Mouse (Mus musculus): ENCODE results near the gene Taar3. TPM values are rescaled to one million over a fixed set of nuclear protein-coding genes. Genes with fewer than 3 reads are reported as not detected.

Taar3 gene
- polyA plus RNA-seq, 1 experiment from 2014 or later, result not detected

- Histone ChIP-seq H3K36me3 (no peaks in the 10 kb centered on the region), H3K27ac (replicated peaks) (no peak within 1 kb of the TSS), H3K4me3 (replicated peaks) (no peak within 1 kb of the TSS), H3K9ac (no peak within 1 kb of the TSS), H3K4me2 (replicated peaks) (no peak within 1 kb of the TSS), H3K27me3 (no peaks in the 10 kb centered on the region), H3K4me1 (no peaks in the 10 kb centered on the region), H3K9me3 (replicated peaks) (no peaks in the 10 kb centered on the region)
- 96% methylated on average over 13 of the region's 13 CpGs for WGBS
- ATAC-seq (ENCODE audit: insufficient number of reproducible peaks, low FRiP score, low TSS enrichment, low read depth), result no peak
Observed at GRCm38 (mm10) chr10:23960444-23960915, 11.1 kb downstream of the Taar3 start, which contains the start of gene Taar4. Gene Taar4, plus strand, starts transcription at chr10:23960494.

GRCm38 (mm10) chr10:23963444-23963843, 14.1 kb downstream of the Taar3 start:
- H3K27ac ChIP-seq (replicated peaks), result no peak overlapping the region
- no peak overlapping the region for H3K4me3 ChIP-seq (replicated peaks)
- no peaks in the 10 kb centered on the region for H3K36me3 ChIP-seq
- 41% methylated on average over 3 of the region's 3 CpGs for WGBS
- H3K9me3 ChIP-seq (replicated peaks), result no peaks in the 10 kb centered on the region
- H3K4me1 ChIP-seq, result no peaks in the 10 kb centered on the region
- H3K9ac ChIP-seq, result no peak overlapping the region
- H3K4me2 ChIP-seq (replicated peaks), result no peak overlapping the region
- no peak for ATAC-seq (ENCODE audit: insufficient number of reproducible peaks, low FRiP score, low TSS enrichment, low read depth)
- H3K27me3 ChIP-seq, result no peaks in the 10 kb centered on the region

GRCm38 (mm10) chr10:23964921-23965610, 15.7 kb downstream of the Taar3 start:
- no peak overlapping the region for H3K4me2 ChIP-seq (replicated peaks)
- H3K27ac ChIP-seq (replicated peaks), result no peak overlapping the region
- no peaks in the 10 kb centered on the region for H3K4me1 ChIP-seq
- WGBS, result 81% methylated on average over 6 of the region's 6 CpGs
- no peak overlapping the region for H3K4me3 ChIP-seq (replicated peaks)
- no peak for ATAC-seq (ENCODE audit: insufficient number of reproducible peaks, low FRiP score, low TSS enrichment, low read depth)
- no peak overlapping the region for H3K9ac ChIP-seq
- H3K27me3 ChIP-seq, result no peaks in the 10 kb centered on the region
- H3K9me3 ChIP-seq (replicated peaks), result no peaks in the 10 kb centered on the region
- no peaks in the 10 kb centered on the region for H3K36me3 ChIP-seq

- no peaks in the 10 kb centered on the region for H3K36me3 ChIP-seq
- ATAC-seq (ENCODE audit: insufficient number of reproducible peaks, low FRiP score, low TSS enrichment, low read depth), result no peak
Observed at GRCm38 (mm10) chr10:23970656-23971165, 21.4 kb downstream of the Taar3 start, which contains the start of gene Taar5. Gene Taar5, plus strand, starts transcription at chr10:23970706.

GRCm38 (mm10) chr10:23971256-23971655, 21.9 kb downstream of the Taar3 start:
- no peak overlapping the region for H3K4me2 ChIP-seq (replicated peaks)
- 81% methylated on average over 5 of the region's 5 CpGs for WGBS
- no peak overlapping the region for H3K9ac ChIP-seq
- no peaks in the 10 kb centered on the region for H3K27me3 ChIP-seq
- H3K36me3 ChIP-seq, result no peaks in the 10 kb centered on the region
- H3K4me3 ChIP-seq (replicated peaks), result no peak overlapping the region
- no peaks in the 10 kb centered on the region for H3K9me3 ChIP-seq (replicated peaks)
- H3K4me1 ChIP-seq, result no peaks in the 10 kb centered on the region
- H3K27ac ChIP-seq (replicated peaks), result no peak overlapping the region
- ATAC-seq (ENCODE audit: insufficient number of reproducible peaks, low FRiP score, low TSS enrichment, low read depth), result no peak

More at GRCm38 (mm10) chr10:23970656-23971165, 21.4 kb downstream of the Taar3 start, which contains the start of gene Taar5:
- no peak within 1 kb of the TSS for H3K9ac ChIP-seq
- H3K27me3 ChIP-seq, result no peaks in the 10 kb centered on the region
- 88% methylated on average over 11 of the region's 11 CpGs for WGBS
- no peaks in the 10 kb centered on the region for H3K9me3 ChIP-seq (replicated peaks)
- H3K4me3 ChIP-seq (replicated peaks), result no peak within 1 kb of the TSS
- H3K4me1 ChIP-seq, result no peaks in the 10 kb centered on the region
- no peak within 1 kb of the TSS for H3K27ac ChIP-seq (replicated peaks)
- no peak within 1 kb of the TSS for H3K4me2 ChIP-seq (replicated peaks)

- Histone ChIP-seq H3K36me3 (no peaks in the 10 kb centered on the region), H3K9me3 (replicated peaks) (no peaks in the 10 kb centered on the region), H3K27me3 (no peaks in the 10 kb centered on the region), H3K4me3 (replicated peaks) (no peak overlapping the region), H3K9ac (no peak overlapping the region), H3K4me2 (replicated peaks) (no peak overlapping the region), H3K4me1 (no peaks in the 10 kb centered on the region), H3K27ac (replicated peaks) (no peak overlapping the region)
- 50% methylated on average over 4 of the region's 4 CpGs for WGBS
- ATAC-seq (ENCODE audit: insufficient number of reproducible peaks, low FRiP score, low TSS enrichment, low read depth), result no peak
Observed at GRCm38 (mm10) chr10:23977958-23978357, 28.6 kb downstream of the Taar3 start.

GRCm38 (mm10) chr10:23978901-23979705, 29.7 kb downstream of the Taar3 start:
- no peaks in the 10 kb centered on the region for H3K36me3 ChIP-seq
- H3K27me3 ChIP-seq, result no peaks in the 10 kb centered on the region
- 42% methylated on average over 16 of the region's 16 CpGs for WGBS
- H3K27ac ChIP-seq (replicated peaks), result no peak overlapping the region
- ATAC-seq (ENCODE audit: insufficient number of reproducible peaks, low FRiP score, low TSS enrichment, low read depth), result no peak
- H3K9ac ChIP-seq, result no peak overlapping the region
- no peaks in the 10 kb centered on the region for H3K4me1 ChIP-seq
- H3K9me3 ChIP-seq (replicated peaks), result no peaks in the 10 kb centered on the region
- no peak overlapping the region for H3K4me2 ChIP-seq (replicated peaks)
- no peak overlapping the region for H3K4me3 ChIP-seq (replicated peaks)

GRCm38 (mm10) chr10:23985546-23985945, 36.2 kb downstream of the Taar3 start, which contains the start of gene Taar6:
Gene Taar6, minus strand, starts transcription at chr10:23985646.
- 76% methylated on average over 8 of the region's 8 CpGs for WGBS

GRCm38 (mm10) chr10:23986419-23986818, 37.1 kb downstream of the Taar3 start:
- Histone ChIP-seq H3K9ac (no peak overlapping the region), H3K27ac (replicated peaks) (no peak overlapping the region), H3K4me1 (no peaks in the 10 kb centered on the region), H3K9me3 (replicated peaks) (no peaks in the 10 kb centered on the region), H3K4me2 (replicated peaks) (no peak overlapping the region), H3K36me3 (no peaks in the 10 kb centered on the region), H3K27me3 (no peaks in the 10 kb centered on the region), H3K4me3 (replicated peaks) (no peak overlapping the region)
- 77% methylated on average over 5 of the region's 5 CpGs for WGBS
- ATAC-seq (ENCODE audit: insufficient number of reproducible peaks, low FRiP score, low TSS enrichment, low read depth), result no peak

More at GRCm38 (mm10) chr10:23985546-23985945, 36.2 kb downstream of the Taar3 start, which contains the start of gene Taar6:
- Histone ChIP-seq H3K27me3 (no peaks in the 10 kb centered on the region), H3K4me3 (replicated peaks) (no peak within 1 kb of the TSS), H3K4me1 (no peaks in the 10 kb centered on the region), H3K9me3 (replicated peaks) (no peaks in the 10 kb centered on the region), H3K36me3 (no peaks in the 10 kb centered on the region), H3K4me2 (replicated peaks) (no peak within 1 kb of the TSS), H3K9ac (no peak within 1 kb of the TSS), H3K27ac (replicated peaks) (no peak within 1 kb of the TSS)
- ATAC-seq (ENCODE audit: insufficient number of reproducible peaks, low FRiP score, low TSS enrichment, low read depth), result no peak

GRCm38 (mm10) chr10:23993381-23993780, 44.0 kb downstream of the Taar3 start, which contains the start of gene Taar7a:
Gene Taar7a, minus strand, starts transcription at chr10:23993481.
- ATAC-seq (ENCODE audit: insufficient number of reproducible peaks, low FRiP score, low TSS enrichment, low read depth), result no peak

GRCm38 (mm10) chr10:23999639-24000038, 50.3 kb downstream of the Taar3 start, which contains the start of gene Taar7b:
Gene Taar7b, plus strand, starts transcription at chr10:23999939.
- H3K4me1 ChIP-seq, result no peaks in the 10 kb centered on the region
- no peak for ATAC-seq (ENCODE audit: insufficient number of reproducible peaks, low FRiP score, low TSS enrichment, low read depth)
- no peak within 1 kb of the TSS for H3K9ac ChIP-seq
- no peaks in the 10 kb centered on the region for H3K9me3 ChIP-seq (replicated peaks)
- no peak within 1 kb of the TSS for H3K4me2 ChIP-seq (replicated peaks)
- no peaks in the 10 kb centered on the region for H3K27me3 ChIP-seq
- H3K36me3 ChIP-seq, result no peaks in the 10 kb centered on the region
- no peak within 1 kb of the TSS for H3K4me3 ChIP-seq (replicated peaks)
- WGBS, result 80% methylated on average over 1 of the region's 1 CpGs
- H3K27ac ChIP-seq (replicated peaks), result no peak within 1 kb of the TSS

More at GRCm38 (mm10) chr10:23993381-23993780, 44.0 kb downstream of the Taar3 start, which contains the start of gene Taar7a:
- Histone ChIP-seq H3K9me3 (replicated peaks) (no peaks in the 10 kb centered on the region), H3K4me1 (no peaks in the 10 kb centered on the region), H3K4me3 (replicated peaks) (no peak within 1 kb of the TSS), H3K36me3 (no peaks in the 10 kb centered on the region), H3K4me2 (replicated peaks) (no peak within 1 kb of the TSS), H3K9ac (no peak within 1 kb of the TSS), H3K27me3 (no peaks in the 10 kb centered on the region), H3K27ac (replicated peaks) (no peak within 1 kb of the TSS)
- 81% methylated on average over 3 of the region's 3 CpGs for WGBS
